Mouse (Mus musculus) C2C12 (cell line): ENCODE results near the gene Plppr2. TPM values are rescaled to one million over a fixed set of nuclear protein-coding genes. Genes with fewer than 3 reads are reported as not detected.
A peak's percentile ranks its signal among the peaks of the same experiment; 100 is the strongest.

Experiments used
- H3K27me3 ChIP-seq: one replicate; pipeline ENCODE4 v1.6.1; 2011; ENCODE audit not compliant: control insufficient read depth, insufficient read depth, insufficient read length
- H3K36me3 ChIP-seq: one replicate; pipeline ENCODE4 v1.6.1; 2011; ENCODE audit not compliant: control insufficient read depth, insufficient read depth
- H3K4me3 ChIP-seq: one replicate; pipeline ENCODE4 v1.5.1; 2011; ENCODE audit warnings: mild to moderate bottlenecking, control low read depth; ENCODE audit not compliant: poor library complexity, insufficient read depth, severe bottlenecking
- H3K79me2 ChIP-seq: one replicate; pipeline ENCODE4 v1.6.1; 2011; ENCODE audit not compliant: control insufficient read depth, insufficient read depth
- H3K79me3 ChIP-seq: one replicate; pipeline ENCODE4 v1.6.1; 2011; ENCODE audit warnings: low read depth, control low read depth
- H3ac ChIP-seq: one replicate; pipeline ENCODE3; 2011; ENCODE audit warnings: low read depth; ENCODE audit not compliant: control insufficient read depth, insufficient read length
- CEBPB ChIP-seq: IDR thresholded peaks from one replicate; pipeline ENCODE4 v1.6.1; 2011; ENCODE audit warnings: low read depth, mild to moderate bottlenecking, control low read depth, moderate library complexity
- CTCF ChIP-seq: IDR thresholded peaks from one replicate; pipeline ENCODE4 v1.5.1; 2011; ENCODE audit not compliant: control insufficient read depth, insufficient read depth, insufficient read length
- FOSL1 ChIP-seq: IDR thresholded peaks from one replicate; pipeline ENCODE4 v1.8.0; 2011; ENCODE audit warnings: mild to moderate bottlenecking, low read length; ENCODE audit not compliant: poor library complexity, insufficient read depth, severe bottlenecking
- MAX ChIP-seq: IDR thresholded peaks from one replicate; pipeline ENCODE4 v1.6.1; 2011; ENCODE audit warnings: mild to moderate bottlenecking, control low read depth
- MYOD1 ChIP-seq: IDR thresholded peaks from one replicate; pipeline ENCODE4 v1.6.1; 2011; ENCODE audit warnings: low read depth; ENCODE audit not compliant: control insufficient read depth, insufficient read length
- MYOG ChIP-seq: IDR thresholded peaks from one replicate; pipeline ENCODE4 v1.6.1; 2011; ENCODE audit not compliant: control insufficient read depth, insufficient read length; ENCODE audit errors: extremely low read depth
- USF1 ChIP-seq: IDR thresholded peaks from one replicate; pipeline ENCODE4 v1.6.1; 2011; ENCODE audit warnings: low read depth, mild to moderate bottlenecking, control low read depth, moderate library complexity
- polyA plus RNA-seq: library from polyadenylated mRNA; unstranded; fragments of >200 nt; fragmentation: generic; extraction: Trizol; gene quantifications from one replicate; pipeline ENCODE4 v1.2.1, GENCODE M21; 2012; ENCODE audit warnings: missing spikeins

Gene Plppr2
- polyA plus RNA-seq, 1 experiment, result 11.6 TPM

DNA sequence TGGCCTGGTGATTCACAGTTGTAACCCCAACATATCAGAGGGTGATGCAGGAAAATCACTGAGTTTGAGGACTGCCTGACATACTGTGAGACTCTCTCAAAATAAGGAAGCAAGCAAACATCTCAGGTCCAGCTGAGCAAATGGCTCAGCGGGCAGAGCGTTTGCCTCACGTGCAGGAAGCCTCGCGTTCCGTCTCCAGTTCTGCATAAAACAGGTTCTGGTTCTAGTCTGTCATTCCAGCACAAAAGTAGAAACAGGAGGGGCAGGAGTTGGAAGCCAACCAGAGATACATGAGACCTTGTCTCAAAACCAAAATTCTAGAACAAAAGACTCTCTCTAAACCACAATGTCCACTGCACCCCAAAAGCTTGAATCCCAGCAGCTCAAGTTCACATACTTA lies 10.0 kb upstream of the Plppr2 start:
- Histone ChIP-seq H3K36me3 (no peaks in the 10 kb centered on the region), H3ac (peak overlapping the region; percentile 53), H3K79me2 (peaks cover 16% of the 10 kb centered on the region), H3K4me3 (peak overlapping the region; percentile 42), H3K79me3 (peaks cover 2% of the 10 kb centered on the region), H3K27me3 (no peaks in the 10 kb centered on the region)
- no peak for TF ChIP-seq CTCF
- TF ChIP-seq MAX, result no peak
- TF ChIP-seq USF1, result no peak
- no peak for TF ChIP-seq MYOD1
- TF ChIP-seq FOSL1, result no peak
- no peak for TF ChIP-seq CEBPB
- TF ChIP-seq MYOG, result no peak

DNA sequence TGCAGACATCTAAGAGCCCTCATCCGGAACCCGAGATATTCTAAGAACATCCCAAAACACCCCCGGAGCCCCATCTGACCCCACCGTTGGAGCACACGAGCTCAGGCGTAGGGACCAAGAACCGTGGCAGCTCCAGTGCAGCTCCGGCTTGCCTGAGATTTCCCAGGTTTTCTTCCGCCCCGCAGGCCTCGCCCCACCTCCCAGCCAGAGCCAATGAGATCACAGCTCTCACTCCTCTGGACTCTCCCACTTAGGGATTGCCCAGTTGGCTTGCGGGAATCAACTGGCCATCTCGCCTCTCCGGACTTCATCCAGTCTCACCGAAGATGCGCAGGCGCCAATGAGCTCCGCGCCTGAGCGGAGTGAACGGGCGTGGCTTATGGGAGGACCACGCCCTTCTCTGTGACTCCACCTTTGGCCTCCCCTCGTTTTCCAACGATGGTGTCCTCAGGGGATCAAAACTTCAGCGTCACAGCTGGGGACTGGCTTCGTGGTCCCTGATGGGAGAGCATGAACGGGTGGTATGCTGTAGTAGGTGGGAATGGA lies 9.6 kb upstream of the Plppr2 start, which contains the start of the genes Ccdc159 and Tmem205:
Gene Ccdc159, plus strand, starts transcription at position 264 of the 546 bp plus-strand sequence.
Gene Tmem205, minus strand, starts transcription at position 349 of the 546 bp plus-strand sequence.
- Histone ChIP-seq H3K79me3 (peaks cover 2% of the 10 kb centered on the region), H3K27me3 (no peaks in the 10 kb centered on the region), H3K79me2 (peaks cover 16% of the 10 kb centered on the region), H3ac (peak within 1 kb of the TSS; percentile 53), H3K36me3 (no peaks in the 10 kb centered on the region), H3K4me3 (peak within 1 kb of the TSS; percentile 42)
- TF ChIP-seq MYOG (no peak), CEBPB (no peak)

- Histone ChIP-seq H3K27me3 (no peaks in the 10 kb centered on the region), H3K79me3 (peaks cover 2% of the 10 kb centered on the region), H3ac (no peak overlapping the region)
These were observed 7.6 kb upstream of the Plppr2 start for GRCm38 (mm10) chr9:21929208-21929607.

GRCm38 (mm10) chr9:21932006-21932405 lies 4.8 kb upstream of the Plppr2 start:
- no peak for TF ChIP-seq CEBPB
- TF ChIP-seq MYOD1, result no peak
- no peak for TF ChIP-seq FOSL1
- no peak for TF ChIP-seq MYOG
- no peak for TF ChIP-seq CTCF
- no peak for TF ChIP-seq MAX
- TF ChIP-seq USF1, result no peak
- Histone ChIP-seq H3K4me3 (no peak overlapping the region), H3K27me3 (no peaks in the 10 kb centered on the region), H3K79me2 (no peaks in the 10 kb centered on the region), H3K36me3 (no peaks in the 10 kb centered on the region), H3K79me3 (no peaks in the 10 kb centered on the region), H3ac (no peak overlapping the region)

More at GRCm38 (mm10) chr9:21929208-21929607, 7.6 kb upstream of the Plppr2 start:
- no peak overlapping the region for H3K4me3 ChIP-seq
- H3K36me3 ChIP-seq, result no peaks in the 10 kb centered on the region
- TF ChIP-seq CTCF (no peak), USF1 (no peak), MAX (no peak), MYOD1 (no peak), MYOG (no peak), CEBPB (no peak), FOSL1 (no peak)
- peaks cover 16% of the 10 kb centered on the region for H3K79me2 ChIP-seq

DNA sequence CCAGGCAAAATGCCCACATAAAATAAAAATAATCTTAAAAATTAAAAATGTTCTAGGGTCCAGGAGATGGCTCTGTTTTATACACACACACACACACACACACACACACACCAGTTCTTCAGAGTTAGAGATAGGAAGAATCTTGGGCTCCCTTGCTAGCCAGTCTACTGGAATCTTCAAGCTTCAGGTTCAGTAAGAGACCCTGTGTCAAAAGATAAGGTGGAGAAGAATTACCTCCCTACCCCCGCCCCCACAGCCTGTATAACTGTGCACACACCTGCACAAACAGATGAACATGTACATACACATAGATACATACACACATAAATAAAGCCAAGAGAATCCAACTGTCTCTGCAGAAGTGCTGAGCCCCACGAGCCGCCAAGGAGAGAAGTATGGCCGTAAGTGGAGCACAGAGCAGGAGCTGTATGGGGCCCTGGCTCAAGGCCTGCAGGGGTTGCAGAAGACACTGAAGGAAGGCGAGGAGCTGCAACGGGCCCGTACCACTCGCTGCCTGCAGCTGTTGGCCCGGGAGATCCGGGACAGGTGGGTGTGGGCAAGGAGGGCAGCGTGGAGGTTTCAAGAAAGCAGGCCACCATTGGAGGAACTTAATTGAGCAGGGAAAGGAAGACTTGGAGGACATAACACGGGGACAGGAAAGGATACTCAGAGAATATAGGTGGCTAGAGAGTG lies 4.2 kb upstream of the Plppr2 start:
- TF ChIP-seq MAX (no peak), CEBPB (no peak), MYOD1 (no peak), FOSL1 (no peak), CTCF (no peak), USF1 (no peak), MYOG (no peak)
- Histone ChIP-seq H3K79me3 (no peaks in the 10 kb centered on the region), H3K4me3 (no peak overlapping the region), H3K27me3 (no peaks in the 10 kb centered on the region), H3K36me3 (no peaks in the 10 kb centered on the region), H3ac (no peak overlapping the region), H3K79me2 (no peaks in the 10 kb centered on the region)
